Mouse (Mus musculus): Measurements from ENCODE around the gene Olfr727.

Olfr727 gene

GRCm38 (mm10) chr14:50122886-50123285, at the start of gene Olfr727:
Olfr727 (plus strand) TSS chr14:50123186.
- DNase-seq, result no peak

GRCm38 (mm10) chr14:50090853-50091252, 32.1 kb upstream of the Olfr727 start, which contains the start of gene Olfr726:
Olfr726 (minus strand) TSS chr14:50090953.
- peak in 1 of 2 experiments; percentile 4 for DNase-seq

GRCm38 (mm10) chr14:50142580-50142979, 19.6 kb downstream of the Olfr727 start, which contains the start of gene Olfr728:
Olfr728 (minus strand) TSS chr14:50142680.
- no peak for DNase-seq

- no peak for DNase-seq
These were observed 29.8 kb downstream of the Olfr727 start, which contains the start of gene Olfr729 for GRCm38 (mm10) chr14:50152810-50153209. Olfr729 (minus strand) TSS chr14:50152910.

Data from cerebellum, postnatal 25 days (tissue).